Comparison of ENCODE assay signal across 8 mouse cellular contexts in genomic region chr15:83724160-83724885, GRCm38 (mm10). TPM values are rescaled to one million over a fixed set of nuclear protein-coding genes. Genes with fewer than 3 reads are reported as not detected.
DNase-seq lines count a peak whose midpoint lies in the region; ATAC-seq lines count a peak whose summit lies in the region.

No protein-coding gene starts in this region.

- no peaks in the 10 kb centered on the region for H3K9me3 ChIP-seq in heart, embryonic 16.5 days (replicated peaks; ENCODE audit: control insufficient read depth, low read length)
- H3K9me3 ChIP-seq in neural tube, embryonic 15.5 days (replicated peaks), result no peaks in the 10 kb centered on the region

- DNase-seq in left cerebral cortex, postnatal 4 days, result peak; percentile 14
- DNase-seq in left cerebral cortex, adult 11 months (ENCODE audit: low spot score), result no peak
- peak; percentile 48 for DNase-seq in embryo, embryonic 9.5 days (ENCODE audit: extremely low spot score)
- DNase-seq in liver, result peak; percentile 8
- no peak for DNase-seq in thymus, postnatal 14 days

- H3K9ac ChIP-seq in heart, embryonic 16.5 days (ENCODE audit: low read length), result peak overlapping the region; percentile 71
- H3K9ac ChIP-seq in neural tube, embryonic 15.5 days (replicated peaks), result peak overlapping the region; percentile 70

- H3K4me2 ChIP-seq in heart, embryonic 16.5 days (ENCODE audit: low read depth, low read length), result peak overlapping the region; percentile 89
- peak overlapping the region; percentile 95 for H3K4me2 ChIP-seq in neural tube, embryonic 15.5 days

- peak overlapping the region; percentile 61 for H3K4me3 ChIP-seq in heart, embryonic 16.5 days (ENCODE audit: low read length)
- peak overlapping the region; percentile 71 for H3K4me3 ChIP-seq in neural tube, embryonic 15.5 days (replicated peaks)

- WGBS in heart, embryonic 16.5 days, result under 1% methylated on average over 61 of the region's 61 CpGs
- WGBS in neural tube, embryonic 15.5 days, result 1% methylated on average over 51 of the region's 61 CpGs

- peaks cover 55% of the 10 kb centered on the region for H3K27me3 ChIP-seq in heart, embryonic 16.5 days (ENCODE audit: control insufficient read depth, insufficient read depth, low read length)
- peaks cover 18% of the 10 kb centered on the region; the same call in 1 of the 2 replicates for H3K27me3 ChIP-seq in neural tube, embryonic 15.5 days (replicated peaks)

- intact Hi-C loops in left cerebral cortex, postnatal 4 days (cut with DNase I), result no loop called here

- no peak overlapping the region for H3K27ac ChIP-seq in heart, embryonic 16.5 days (ENCODE audit: low read length)
- peak overlapping the region; percentile 56; the same call in 1 of the 2 replicates for H3K27ac ChIP-seq in neural tube, embryonic 15.5 days (replicated peaks)

- H3K36me3 ChIP-seq in heart, embryonic 16.5 days (ENCODE audit: control insufficient read depth, insufficient read depth), result no peaks in the 10 kb centered on the region
- H3K36me3 ChIP-seq in neural tube, embryonic 15.5 days, result 0 out of 2 replicates have a peak, but pooled peaks cover 2% of the 10 kb centered on the region

- peak; percentile 16; the same call in 1 of the 2 replicates for ATAC-seq in heart, embryonic 16.5 days (replicated peaks; ENCODE audit: extremely low read depth, insufficient read depth, low FRiP score)
- ATAC-seq in neural tube, embryonic 15.5 days (ENCODE audit: low FRiP score), result peak; percentile 43
- ATAC-seq in cerebellum, adult (ENCODE audit: insufficient number of reproducible peaks, low FRiP score, low TSS enrichment), result no peak

- peaks cover 10% of the 10 kb centered on the region for H3K4me1 ChIP-seq in heart, embryonic 16.5 days (ENCODE audit: control insufficient read depth, insufficient read depth, low read length)
- peaks cover 33% of the 10 kb centered on the region for H3K4me1 ChIP-seq in neural tube, embryonic 15.5 days

RNA-seq across cellular contexts. Expression of gene Scube1, which starts 0.5 kb away (rescaled TPM):
- total RNA-seq in left cerebral cortex, postnatal 4 days (2021), result 10 to 100 TPM; 61.6 to 73.2 TPM
- polyA plus RNA-seq in heart, embryonic 16.5 days (2015; fragmentation: Nextera tagmentation; extraction: Ambion mirVana), result 4.0 and 5.6 TPM in 2 replicates
- 9.1 and 10.4 TPM in 2 replicates for polyA plus RNA-seq in neural tube, embryonic 15.5 days (2015; fragmentation: Nextera tagmentation; extraction: Ambion mirVana)

RNA-seq across cellular contexts. Expression of gene Mpped1, which starts 54.9 kb away (rescaled TPM):
- total RNA-seq in left cerebral cortex, postnatal 4 days (2021), result 100 to 1,000 TPM; 444 to 539 TPM
- 0.17 and 0.21 TPM in 2 replicates for polyA plus RNA-seq in heart, embryonic 16.5 days (2015; fragmentation: Nextera tagmentation; extraction: Ambion mirVana)
- 28.1 and 31.7 TPM in 2 replicates for polyA plus RNA-seq in neural tube, embryonic 15.5 days (2015; fragmentation: Nextera tagmentation; extraction: Ambion mirVana)

Comparison
In these comparisons a context has a peak if more than half of its experiments do, and no peak if none do; other contexts are left out.
1. DNase-seq: peak in left cerebral cortex, postnatal 4 days (single experiment), embryo, embryonic 9.5 days (single experiment) and liver (single experiment); none in left cerebral cortex, adult 11 months (single experiment) and thymus, postnatal 14 days (single experiment).
2. RNA of gene Mpped1, which starts 54.9 kb away (polyA plus RNA-seq): 28.1 to 31.7 TPM in neural tube, embryonic 15.5 days; 0.17 to 0.21 TPM in heart, embryonic 16.5 days; every median in the first group is over 10 times any median in the second.